Mouse (Mus musculus) NIH3T3 (cell line): Measurements from ENCODE around the gene Dip2b.
A peak's percentile ranks its signal among the peaks of the same experiment; 100 is the strongest.

ENCODE experiments used
- DNase-seq: peaks from one replicate; pipeline ENCODE4 v3.0.0-alpha.2; 2012; ENCODE audit warnings: low read depth

Gene Dip2b

GRCm38 (mm10) chr15:100084882-100085281 is 46.4 kb downstream of the Dip2b start:
- DNase-seq, result no peak

DNA sequence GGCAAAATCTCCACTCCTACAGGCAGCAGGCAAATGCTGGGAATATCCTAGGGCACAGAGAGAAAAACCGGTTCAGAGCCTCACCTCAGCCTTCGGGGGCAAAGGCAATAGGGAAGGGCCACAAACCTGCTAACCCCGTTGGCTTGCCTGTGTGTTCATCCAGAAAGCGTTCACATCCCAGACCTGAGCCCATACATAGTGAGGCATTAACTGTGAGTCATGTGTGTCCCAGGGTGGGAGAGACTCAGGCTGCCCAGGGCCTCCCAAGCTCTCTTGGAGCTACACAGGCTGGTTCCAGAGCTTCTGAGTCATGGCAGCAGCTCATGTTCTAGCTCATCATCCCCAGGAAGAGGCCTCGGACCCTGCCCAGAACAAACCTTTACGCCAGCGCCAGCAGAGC is 49.6 kb downstream of the Dip2b start:
- DNase-seq, result peak; percentile 76

DNA sequence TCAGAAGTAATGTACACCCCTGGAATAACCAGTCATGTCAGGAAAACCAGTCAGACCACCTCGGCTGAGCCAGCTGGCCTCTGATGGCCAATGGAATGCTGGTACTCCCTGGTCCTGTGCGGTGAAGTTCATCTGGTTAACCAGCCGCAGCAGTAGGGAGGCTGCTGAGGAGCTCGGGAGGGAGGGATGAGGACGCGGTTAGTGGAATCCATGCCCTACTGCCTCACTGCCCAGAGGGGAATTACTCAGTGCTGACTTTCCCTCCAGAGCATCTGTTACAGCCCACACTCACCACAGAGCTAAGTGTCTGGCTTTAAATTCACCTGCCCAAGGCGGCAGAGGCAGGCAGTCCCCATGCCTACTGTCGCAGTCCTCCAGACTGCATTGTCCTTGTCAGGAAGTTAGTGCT is 51.2 kb downstream of the Dip2b start:
- DNase-seq, result peak; percentile 91

DNA sequence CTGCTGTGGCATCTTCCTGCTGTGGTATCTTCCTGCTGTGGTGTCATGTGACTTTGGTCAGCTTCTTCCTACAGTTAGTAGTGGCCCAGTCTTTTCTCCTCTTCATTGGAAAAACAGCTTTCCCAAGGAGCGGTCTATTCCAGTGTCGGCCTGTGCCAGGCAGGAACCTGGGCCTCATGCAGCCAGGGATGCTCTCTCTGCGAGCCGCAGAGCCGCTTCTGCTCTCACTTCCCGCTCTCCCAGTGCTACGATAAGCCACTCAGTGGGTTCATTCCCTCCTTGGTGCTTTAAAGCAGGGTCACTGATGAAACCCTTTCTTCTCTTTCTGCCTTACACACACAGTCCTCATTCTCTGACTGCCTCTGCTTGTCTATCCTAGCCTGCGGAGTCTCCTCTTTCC is 53.4 kb downstream of the Dip2b start:
- DNase-seq, result no peak

DNA sequence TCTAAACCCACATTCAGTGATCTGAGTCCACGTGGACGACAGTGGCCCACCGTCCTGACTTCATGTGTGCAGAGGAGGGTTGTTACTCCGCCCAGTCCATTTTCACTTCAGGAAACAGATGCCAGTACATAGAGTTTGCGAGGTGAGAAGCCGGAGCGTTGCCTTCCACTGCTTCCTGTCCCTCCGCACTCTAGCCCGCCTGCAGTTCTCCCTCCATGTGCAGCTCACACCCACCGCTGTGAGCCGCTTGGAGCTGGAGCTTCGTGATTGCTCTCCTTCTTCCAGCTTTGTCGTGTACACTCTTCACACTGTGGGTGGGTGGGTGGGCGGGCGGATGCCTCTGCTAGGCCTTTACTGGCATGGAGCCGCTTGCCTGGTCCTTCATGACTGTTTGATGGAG is 53.8 kb downstream of the Dip2b start:
- DNase-seq, result no peak

DNA sequence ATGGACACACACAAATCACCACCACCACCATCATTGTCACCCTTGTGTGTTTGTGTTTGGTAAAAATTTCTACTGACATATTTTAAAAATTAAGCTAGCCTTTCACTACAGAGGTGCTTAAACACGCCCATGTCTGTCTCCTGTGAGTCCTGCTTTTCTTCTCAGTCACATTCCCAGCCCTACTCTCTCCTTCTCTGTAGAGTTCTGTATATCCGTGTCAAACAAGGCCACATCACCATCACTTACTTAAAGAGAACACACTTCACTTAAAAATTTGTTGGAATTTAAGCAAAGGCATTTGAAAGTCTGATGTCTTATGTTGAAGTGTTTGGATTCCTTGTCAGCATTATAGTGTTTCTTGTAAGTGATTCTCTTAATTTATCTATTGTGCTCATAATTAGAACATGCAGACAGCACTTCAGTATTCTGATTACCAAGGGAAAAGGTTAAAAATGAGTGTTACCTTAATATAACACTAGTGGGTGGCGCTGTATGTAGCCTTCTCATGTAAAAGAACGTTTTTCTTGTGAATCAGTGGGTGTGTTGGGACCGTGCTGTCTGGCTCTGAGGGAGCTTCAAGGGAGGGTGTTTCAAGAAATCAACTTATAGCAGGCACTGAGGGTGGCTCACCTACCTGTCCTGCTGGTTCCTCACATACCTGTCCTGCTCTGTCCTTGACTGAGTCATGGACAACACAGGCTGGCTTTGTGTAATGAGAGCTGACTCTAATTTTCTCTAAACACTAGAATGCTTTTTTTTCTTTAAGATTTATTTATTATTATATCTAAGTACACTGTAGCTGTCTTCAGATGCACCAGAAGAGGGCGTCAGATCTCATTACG is 58.3 kb downstream of the Dip2b start:
- no peak for DNase-seq

DNA sequence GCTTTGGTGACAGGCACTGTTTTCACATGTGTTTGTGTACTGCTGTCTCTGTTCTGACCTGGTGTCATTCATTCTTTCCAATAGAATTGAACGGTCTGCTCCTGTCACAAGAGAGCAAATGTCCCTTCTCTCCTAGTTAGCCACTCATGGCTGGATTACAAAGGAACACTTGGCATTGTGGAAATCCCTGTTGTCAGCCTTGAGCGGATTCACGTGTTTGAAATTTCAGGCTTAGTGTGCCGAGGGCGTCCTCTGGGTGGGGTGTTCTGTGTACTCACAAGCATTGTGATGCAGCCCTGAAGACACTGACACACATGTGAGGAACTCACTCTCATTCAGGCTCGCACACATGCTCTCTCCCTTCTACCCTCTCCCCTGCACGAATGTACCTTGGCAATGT is 61.9 kb downstream of the Dip2b start:
- DNase-seq, result no peak

- peak; percentile 90 for DNase-seq
Observed at GRCm38 (mm10) chr15:100101206-100101605, 62.7 kb downstream of the Dip2b start.

DNA sequence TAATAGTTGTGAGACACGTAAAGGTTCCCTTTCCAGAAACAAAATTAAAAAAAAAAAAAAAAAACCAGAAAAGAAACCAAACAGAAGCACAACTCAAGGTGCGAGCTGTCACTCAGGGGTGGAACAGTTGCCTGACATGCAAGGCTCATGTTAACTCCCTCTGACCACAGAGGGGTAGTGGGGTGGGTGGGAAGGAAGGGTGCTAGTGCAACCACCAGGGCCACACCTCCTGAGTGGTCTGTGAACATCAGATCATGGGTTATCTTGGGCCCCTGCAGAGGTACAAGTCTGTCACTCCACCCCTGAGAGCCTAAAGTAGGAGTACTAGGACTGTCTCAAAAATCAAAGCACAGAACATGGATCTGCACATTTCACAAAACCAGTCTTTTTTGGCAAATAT is 65.7 kb downstream of the Dip2b start:
- DNase-seq, result no peak

DNA sequence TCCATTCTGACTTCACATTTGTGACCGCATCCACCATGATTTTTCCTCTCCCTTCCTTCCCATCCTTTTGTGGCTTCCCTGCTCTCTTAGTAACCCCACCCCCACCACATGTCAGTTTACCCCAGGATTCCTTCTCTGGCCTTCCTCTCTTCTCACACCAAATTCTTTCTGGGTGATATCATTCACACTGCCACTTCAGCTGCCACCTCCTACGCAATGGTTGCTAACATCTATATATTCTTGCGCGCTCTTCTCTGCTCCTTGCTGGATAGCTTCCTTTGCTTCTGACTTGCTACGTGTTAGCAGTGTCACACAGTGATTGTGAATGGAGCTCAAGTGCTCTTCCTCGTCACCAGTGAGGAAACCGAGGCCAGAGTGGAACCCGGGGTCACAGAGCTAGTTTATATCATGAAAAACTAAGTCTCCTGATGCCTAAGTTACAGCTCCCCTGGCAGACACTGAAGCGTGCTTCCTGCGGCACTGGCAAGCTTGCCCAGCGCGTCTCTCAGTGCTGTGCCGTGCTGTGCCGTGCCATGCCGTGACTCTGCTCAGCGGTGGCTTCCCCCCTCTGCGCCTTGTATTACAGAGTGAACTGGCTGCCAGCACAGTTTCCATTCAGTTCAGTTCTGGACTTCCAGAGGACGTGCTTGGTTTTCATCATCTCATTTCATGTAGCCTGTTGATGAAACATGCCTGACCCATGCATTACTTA is 69.8 kb downstream of the Dip2b start:
- peak; percentile 31 for DNase-seq

DNA sequence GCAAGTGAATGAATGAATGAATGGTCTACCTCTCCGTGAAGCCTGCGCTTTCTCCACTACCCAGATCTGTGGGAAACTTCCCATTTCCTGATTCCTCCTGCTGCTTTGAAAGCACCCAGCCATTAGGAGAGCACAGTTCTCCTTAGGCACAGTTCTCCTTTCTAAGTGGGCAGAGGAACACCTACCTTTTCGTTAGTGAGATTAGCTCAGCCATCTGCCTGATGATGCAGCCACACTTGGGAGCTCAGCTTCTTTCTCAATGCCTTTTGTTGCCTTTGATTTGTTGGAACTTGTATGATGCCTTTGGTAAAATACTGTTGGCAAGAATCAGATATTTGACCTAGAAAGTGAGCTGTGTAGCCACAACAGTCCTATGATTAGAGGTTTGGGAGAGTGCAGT is 71.5 kb downstream of the Dip2b start:
- DNase-seq, result no peak

GRCm38 (mm10) chr15:100111891-100112290 is 73.4 kb downstream of the Dip2b start:
- no peak for DNase-seq

GRCm38 (mm10) chr15:100112309-100112966 is 74.0 kb downstream of the Dip2b start:
- no peak for DNase-seq

DNA sequence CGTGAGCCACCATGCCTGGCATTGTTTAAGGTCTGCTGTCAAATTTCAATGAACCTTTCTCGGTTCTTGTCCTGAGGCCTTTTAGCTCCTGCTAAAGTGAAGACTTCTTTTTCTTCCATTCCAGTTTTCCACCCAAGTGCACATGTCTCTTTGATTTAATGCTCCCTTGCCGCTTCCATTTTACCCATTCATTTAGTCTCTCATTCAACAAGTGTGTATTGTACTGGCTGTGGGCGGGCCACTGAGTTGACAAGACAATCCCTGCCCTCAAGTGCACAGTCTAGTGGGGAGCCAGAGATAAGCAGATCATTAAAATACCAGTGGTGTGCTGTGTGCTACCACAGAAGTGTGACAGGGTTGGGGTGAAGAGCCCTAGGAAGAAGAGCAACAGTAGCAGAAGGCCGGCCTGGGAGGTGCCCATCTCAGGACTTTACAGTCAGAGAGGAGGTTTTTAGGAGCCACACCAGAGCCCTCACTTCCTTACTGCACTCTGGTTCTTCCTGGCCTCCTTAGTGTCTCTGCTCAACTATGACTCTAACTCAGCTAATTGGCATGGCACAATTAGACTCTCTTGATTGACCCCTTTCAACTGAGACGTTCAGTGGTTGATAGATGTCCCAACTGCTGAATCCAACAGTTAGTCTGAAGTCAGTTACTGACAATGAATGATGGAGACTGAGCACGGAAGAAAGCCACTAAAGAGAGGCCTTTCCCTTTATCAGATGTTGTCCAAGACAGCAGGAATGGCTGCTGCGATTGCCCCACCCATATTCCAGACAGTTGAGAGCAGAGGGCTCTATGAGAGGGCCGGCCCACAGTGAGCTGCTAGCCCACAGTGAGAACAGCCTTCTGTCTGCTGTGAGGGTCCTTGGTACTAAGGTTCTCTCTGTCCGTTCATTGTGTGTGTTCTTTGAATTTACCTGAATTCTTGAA is 75.1 kb downstream of the Dip2b start:
- DNase-seq, result no peak

DNA sequence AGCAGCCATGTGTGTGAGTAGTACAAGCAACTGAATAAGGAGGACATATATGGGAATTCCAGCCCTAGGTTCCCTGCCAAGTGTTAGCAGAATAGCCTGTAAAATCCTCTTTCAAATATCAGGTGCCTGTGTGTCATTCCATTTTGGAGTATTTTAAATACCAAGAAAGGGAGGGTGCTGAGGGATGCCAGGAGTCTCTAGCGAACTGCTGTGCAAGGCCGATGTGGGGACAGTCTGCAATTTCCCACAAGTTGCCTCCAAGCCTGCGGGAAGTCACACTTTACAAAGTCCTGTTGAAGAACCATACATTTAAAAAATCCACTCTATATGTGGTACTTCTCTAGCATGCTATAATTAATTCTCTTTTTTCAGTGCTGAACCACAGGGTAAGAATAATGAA is 77.0 kb downstream of the Dip2b start:
- no peak for DNase-seq

DNA sequence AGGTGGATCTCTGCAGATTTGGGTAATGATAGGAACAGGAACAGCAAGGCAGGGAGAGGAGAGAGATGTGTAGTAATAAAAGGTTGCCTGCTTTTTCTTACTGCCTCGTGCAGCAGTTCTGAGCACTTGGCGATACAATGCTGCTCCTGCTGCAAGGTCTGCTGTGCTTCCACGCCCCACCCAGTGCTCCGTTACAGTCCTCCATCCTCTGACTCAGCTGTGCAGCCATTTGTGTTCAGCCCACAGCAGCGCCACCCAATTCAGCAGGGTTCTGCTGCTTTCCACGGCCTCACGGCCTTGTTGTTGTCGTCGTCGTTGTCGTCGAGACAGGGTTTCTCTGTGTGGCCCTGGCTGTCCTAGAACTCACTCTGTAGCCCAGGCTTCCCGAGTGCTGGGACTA is 77.9 kb downstream of the Dip2b start:
- DNase-seq, result no peak

DNA sequence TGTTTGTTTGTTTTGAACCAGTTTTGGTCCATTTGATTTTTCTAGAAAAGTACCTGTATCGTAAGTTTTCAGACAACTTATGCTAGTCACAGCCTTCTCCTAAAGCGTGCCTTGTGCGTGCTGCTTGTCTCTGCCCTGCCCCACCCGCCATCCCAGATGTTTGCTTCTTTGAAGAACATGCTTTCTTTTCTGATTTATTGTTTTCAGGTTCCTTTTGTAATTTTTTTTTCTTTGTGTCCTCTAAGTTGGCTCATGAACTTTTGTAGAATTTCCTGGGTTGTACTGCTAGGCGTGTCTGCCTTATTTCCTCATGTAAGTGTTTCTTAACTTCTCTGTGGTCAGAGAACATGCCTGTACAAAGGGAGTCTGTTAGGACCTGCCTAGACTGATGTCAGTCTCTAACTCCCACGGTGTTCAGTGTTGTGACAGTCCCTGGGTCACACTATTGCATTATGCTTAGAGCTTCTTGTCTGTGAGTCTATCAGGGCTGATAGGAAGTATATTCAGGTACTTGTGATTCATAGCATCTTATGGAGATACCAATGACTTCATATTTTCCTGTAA is 80.8 kb downstream of the Dip2b start:
- no peak for DNase-seq

DNA sequence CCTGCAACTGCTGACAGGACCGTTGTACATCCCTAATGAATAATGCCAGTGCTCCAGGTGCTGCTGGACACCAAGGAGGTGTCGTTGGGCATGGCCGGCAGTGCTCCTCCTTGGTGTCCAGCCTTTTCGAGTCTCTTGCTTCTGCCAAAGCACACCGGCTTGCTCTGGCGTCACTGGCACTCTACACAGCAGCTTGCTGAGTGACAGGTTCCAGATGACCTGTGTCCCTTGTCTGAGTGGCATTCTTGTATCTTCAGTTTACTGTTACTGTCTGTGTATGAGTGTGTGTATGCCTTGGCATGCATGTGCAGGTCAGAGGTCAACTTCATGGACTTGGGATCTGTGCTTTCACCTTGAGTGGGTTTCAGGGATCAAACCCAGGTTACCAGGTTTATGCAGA is 83.0 kb downstream of the Dip2b start:
- no peak for DNase-seq

GRCm38 (mm10) chr15:100123867-100124266 is 85.4 kb downstream of the Dip2b start:
- DNase-seq, result no peak

GRCm38 (mm10) chr15:100125245-100125644 is 86.8 kb downstream of the Dip2b start:
- no peak for DNase-seq

DNA sequence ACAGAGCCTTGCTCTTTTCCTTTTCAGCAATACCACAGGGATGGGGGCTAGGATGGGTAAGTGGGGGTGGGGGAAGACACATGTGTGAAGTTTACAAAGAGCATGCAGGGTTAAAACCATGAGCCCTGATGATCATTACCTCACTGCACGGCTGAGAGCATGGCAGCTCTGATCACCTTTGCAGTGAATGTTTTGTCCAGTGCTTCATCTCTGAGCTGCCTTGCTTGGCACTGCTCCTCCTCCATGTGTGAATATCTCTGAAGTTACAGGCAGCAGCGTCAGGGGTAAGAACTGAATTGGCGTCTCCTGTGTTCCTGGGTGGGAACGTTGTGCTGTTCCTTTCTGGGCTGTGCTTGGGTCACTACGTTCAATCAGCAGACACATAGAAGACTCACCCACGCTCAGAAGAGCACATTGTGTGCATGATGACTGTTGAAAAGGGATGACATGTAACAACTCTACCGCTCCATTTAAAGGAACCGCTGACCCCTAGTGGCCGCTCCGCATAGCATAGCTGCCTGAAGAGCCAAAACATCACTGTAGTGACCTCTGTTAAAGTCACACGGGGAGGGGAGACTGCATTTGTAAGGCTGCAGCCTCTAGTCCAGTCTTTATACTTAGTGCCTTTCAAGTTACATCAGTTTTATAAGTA is 88.1 kb downstream of the Dip2b start:
- DNase-seq, result peak; percentile 89
